Mouse (Mus musculus) T-helper 1 cell (primary cell): ENCODE data around the gene Gtf2h3.

ENCODE experiments used
- in situ Hi-C: fragments of 300-600 bp; cut with MboI, MseI; formaldehyde crosslinking; loops from one replicate; pipeline ENCODE4 v1.15.1; 2025; ENCODE audit warnings: high pct_unique_total_duplicates

Gene Gtf2h3

GRCm38 (mm10) chr5:124635068-124635467, 56.1 kb downstream of the Gtf2h3 start:
- in situ Hi-C loops = loop anchor here (25.0 kb wide), 2 partner anchors 402 to 502 kb away; no protein-coding TSS in a partner anchor

- in situ Hi-C loops = loop anchor here (25.0 kb wide), 2 partner anchors 401 to 501 kb away; no protein-coding TSS in a partner anchor
These were observed 57.2 kb downstream of the Gtf2h3 start for GRCm38 (mm10) chr5:124636139-124636538.

GRCm38 (mm10) chr5:124636694-124637093, 57.8 kb downstream of the Gtf2h3 start:
- in situ Hi-C loops = loop anchor here (25.0 kb wide), 2 partner anchors 401 to 501 kb away; no protein-coding TSS in a partner anchor

- in situ Hi-C loops = loop anchor here (25.0 kb wide), 2 partner anchors 400 to 500 kb away; no protein-coding TSS in a partner anchor
These were observed 58.4 kb downstream of the Gtf2h3 start for GRCm38 (mm10) chr5:124637300-124637699.

GRCm38 (mm10) chr5:124637836-124638235, 58.9 kb downstream of the Gtf2h3 start:
- in situ Hi-C loops = loop anchor here (25.0 kb wide), 2 partner anchors 399 to 499 kb away; no protein-coding TSS in a partner anchor
